Mouse (Mus musculus): ENCODE measurements around the gene Ugt1a10. TPM values are rescaled to one million over a fixed set of nuclear protein-coding genes. Genes with fewer than 3 reads are reported as not detected.

Gene Ugt1a10
- polyA plus RNA-seq, 1 experiment from 2014 or later, result not detected

- WGBS, result 47% methylated on average over 6 of the region's 6 CpGs
- H3K9me3 ChIP-seq, result peaks cover 97% of the 10 kb centered on the region
- H3K27me3 ChIP-seq (replicated peaks; ENCODE audit: low read depth, poor library complexity, severe bottlenecking), result no peaks in the 10 kb centered on the region
- H3K27ac ChIP-seq (replicated peaks), result no peak overlapping the region
- no peak for DNase-seq (ENCODE audit: low spot score)
- H3K4me1 ChIP-seq, result no peaks in the 10 kb centered on the region
- H3K36me3 ChIP-seq (replicated peaks), result no peaks in the 10 kb centered on the region
- no peak overlapping the region for H3K4me3 ChIP-seq
These were observed 191.2 kb downstream of the Ugt1a10 start for GRCm38 (mm10) chr1:88246386-88246785.

DNA sequence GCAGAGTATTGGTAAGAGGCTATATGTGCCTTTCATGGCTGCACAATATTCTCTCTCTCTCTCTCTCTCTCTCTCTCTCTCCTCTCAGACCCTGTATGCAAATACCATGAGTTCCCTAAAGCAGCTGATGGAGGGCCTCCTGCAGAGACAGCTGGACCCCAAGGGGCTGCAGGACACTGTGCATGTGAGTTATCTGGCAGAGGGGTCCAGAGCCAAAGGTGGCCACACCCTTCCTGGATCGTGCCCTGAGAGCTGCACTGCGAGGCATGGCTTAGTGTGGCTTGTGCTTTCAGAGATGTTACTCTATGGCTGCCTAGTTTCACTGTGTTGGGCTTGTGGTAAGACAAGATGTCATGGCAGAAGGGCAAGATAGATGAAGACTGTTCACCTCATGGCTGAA, 192.5 kb downstream of the Ugt1a10 start:
- Histone ChIP-seq H3K36me3 (replicated peaks) (no peaks in the 10 kb centered on the region), H3K27ac (replicated peaks) (no peak overlapping the region), H3K4me1 (no peaks in the 10 kb centered on the region), H3K27me3 (replicated peaks; ENCODE audit: low read depth, poor library complexity, severe bottlenecking) (no peaks in the 10 kb centered on the region), H3K9me3 (peaks cover 95% of the 10 kb centered on the region), H3K4me3 (no peak overlapping the region)
- 49% methylated on average over 2 of the region's 2 CpGs for WGBS
- DNase-seq (ENCODE audit: low spot score), result no peak

GRCm38 (mm10) chr1:88248658-88249057, 193.5 kb downstream of the Ugt1a10 start:
- Histone ChIP-seq H3K9me3 (peaks cover 96% of the 10 kb centered on the region), H3K27me3 (replicated peaks; ENCODE audit: low read depth, poor library complexity, severe bottlenecking) (no peaks in the 10 kb centered on the region), H3K36me3 (replicated peaks) (no peaks in the 10 kb centered on the region), H3K4me1 (no peaks in the 10 kb centered on the region), H3K4me3 (no peak overlapping the region), H3K27ac (replicated peaks) (no peak overlapping the region)
- WGBS, result 71% methylated on average over 4 of the region's 4 CpGs
- no peak for DNase-seq (ENCODE audit: low spot score)

DNA sequence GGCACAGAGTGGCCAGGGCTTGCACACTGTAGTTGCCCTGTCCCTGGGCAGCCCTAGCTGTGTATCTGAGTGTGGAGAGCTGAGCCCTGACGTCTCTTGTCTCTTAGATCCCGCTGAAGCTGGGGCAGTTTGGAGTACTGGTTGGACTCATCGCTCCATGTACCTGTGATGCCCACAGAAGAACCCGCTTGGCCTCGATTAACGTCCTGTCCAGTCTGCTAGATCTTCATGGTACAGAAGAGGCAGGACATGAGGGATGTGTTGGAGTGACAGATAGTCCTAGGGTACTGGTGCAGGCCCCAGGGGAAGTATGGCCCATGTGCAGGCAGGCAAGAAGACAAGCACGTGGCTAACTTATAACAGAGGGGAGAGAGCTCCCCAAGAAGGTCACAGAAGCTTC, 194.4 kb downstream of the Ugt1a10 start:
- Histone ChIP-seq H3K27me3 (replicated peaks; ENCODE audit: low read depth, poor library complexity, severe bottlenecking) (no peaks in the 10 kb centered on the region), H3K4me1 (no peaks in the 10 kb centered on the region), H3K9me3 (peaks cover 96% of the 10 kb centered on the region), H3K27ac (replicated peaks) (no peak overlapping the region), H3K4me3 (no peak overlapping the region), H3K36me3 (replicated peaks) (no peaks in the 10 kb centered on the region)
- no peak for DNase-seq (ENCODE audit: low spot score)
- 79% methylated on average over 7 of the region's 7 CpGs for WGBS

- H3K27me3 ChIP-seq (replicated peaks; ENCODE audit: low read depth, poor library complexity, severe bottlenecking), result no peaks in the 10 kb centered on the region
- no peaks in the 10 kb centered on the region for H3K36me3 ChIP-seq (replicated peaks)
- H3K4me1 ChIP-seq, result no peaks in the 10 kb centered on the region
- no peak overlapping the region for H3K27ac ChIP-seq (replicated peaks)
- no peak for DNase-seq (ENCODE audit: low spot score)
- H3K9me3 ChIP-seq, result peaks cover 96% of the 10 kb centered on the region
- WGBS, result 83% methylated on average over 5 of the region's 5 CpGs
- H3K4me3 ChIP-seq, result no peak overlapping the region
These were observed 194.8 kb downstream of the Ugt1a10 start for GRCm38 (mm10) chr1:88250023-88250422.

DNA sequence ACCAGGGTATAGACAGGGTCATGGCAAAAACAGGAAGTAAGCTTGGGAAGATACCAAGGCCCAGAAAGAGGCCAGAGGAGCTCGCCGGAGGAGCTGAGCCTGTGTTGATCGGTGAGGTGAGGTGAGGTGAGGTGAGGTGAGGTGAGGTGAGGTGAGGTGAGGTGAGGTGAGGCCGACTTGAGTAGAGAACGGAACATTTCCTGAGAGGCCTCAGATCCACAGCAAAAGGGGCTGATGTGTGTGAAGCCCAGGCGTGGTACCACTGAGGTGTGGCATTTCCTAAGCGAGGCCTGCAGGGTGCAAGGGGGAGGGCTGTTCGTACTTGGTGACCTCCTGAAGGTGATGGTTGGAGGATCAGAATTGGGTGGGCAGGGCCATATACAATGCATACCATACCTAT, 197.9 kb downstream of the Ugt1a10 start:
- H3K36me3 ChIP-seq (replicated peaks), result no peaks in the 10 kb centered on the region
- H3K4me1 ChIP-seq, result no peaks in the 10 kb centered on the region
- H3K27me3 ChIP-seq (replicated peaks; ENCODE audit: low read depth, poor library complexity, severe bottlenecking), result no peaks in the 10 kb centered on the region
- no peak overlapping the region for H3K4me3 ChIP-seq
- no peak for DNase-seq (ENCODE audit: low spot score)
- H3K9me3 ChIP-seq, result peaks cover 98% of the 10 kb centered on the region
- WGBS, result 73% methylated on average over 8 of the region's 8 CpGs
- H3K27ac ChIP-seq (replicated peaks), result no peak overlapping the region

DNA sequence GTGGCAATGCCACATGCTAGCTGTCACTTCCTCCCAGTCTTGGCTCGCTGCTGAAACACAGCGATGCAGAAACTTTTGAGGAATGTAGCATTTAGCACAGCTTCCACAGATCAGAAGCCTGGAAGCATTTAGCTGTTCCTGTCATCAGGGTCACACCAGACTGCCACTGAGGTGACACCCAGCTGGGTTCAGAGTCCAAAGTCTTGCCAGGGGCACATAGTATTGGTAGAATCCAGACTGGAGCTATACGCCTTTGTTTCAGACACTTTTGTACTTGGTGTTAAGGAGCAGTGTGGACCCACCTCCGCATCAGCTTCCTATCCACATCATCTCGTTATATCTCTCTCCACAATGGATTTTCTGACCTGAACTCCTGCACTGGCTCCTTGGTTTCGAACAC, 198.4 kb downstream of the Ugt1a10 start:
- no peaks in the 10 kb centered on the region for H3K27me3 ChIP-seq (replicated peaks; ENCODE audit: low read depth, poor library complexity, severe bottlenecking)
- no peak for DNase-seq (ENCODE audit: low spot score)
- H3K4me3 ChIP-seq, result no peak overlapping the region
- H3K27ac ChIP-seq (replicated peaks), result no peak overlapping the region
- no peaks in the 10 kb centered on the region for H3K36me3 ChIP-seq (replicated peaks)
- H3K9me3 ChIP-seq, result peaks cover 98% of the 10 kb centered on the region
- WGBS, result 69% methylated on average over 6 of the region's 6 CpGs
- no peaks in the 10 kb centered on the region for H3K4me1 ChIP-seq

GRCm38 (mm10) chr1:88254793-88255465, 199.7 kb downstream of the Ugt1a10 start:
- DNase-seq (ENCODE audit: low spot score), result no peak
- 87% methylated on average over 12 of the region's 12 CpGs for WGBS
- peaks cover 9% of the 10 kb centered on the region for H3K36me3 ChIP-seq (replicated peaks)
- H3K27ac ChIP-seq (replicated peaks), result no peak overlapping the region
- H3K27me3 ChIP-seq (replicated peaks; ENCODE audit: low read depth, poor library complexity, severe bottlenecking), result no peaks in the 10 kb centered on the region
- no peak overlapping the region for H3K4me3 ChIP-seq
- H3K4me1 ChIP-seq, result no peaks in the 10 kb centered on the region
- H3K9me3 ChIP-seq, result peaks cover 95% of the 10 kb centered on the region

- no peak overlapping the region for H3K27ac ChIP-seq (replicated peaks)
- H3K4me3 ChIP-seq, result no peak overlapping the region
- 57% methylated on average over 2 of the region's 2 CpGs for WGBS
- peaks cover 95% of the 10 kb centered on the region for H3K9me3 ChIP-seq
- no peaks in the 10 kb centered on the region for H3K27me3 ChIP-seq (replicated peaks; ENCODE audit: low read depth, poor library complexity, severe bottlenecking)
- H3K4me1 ChIP-seq, result no peaks in the 10 kb centered on the region
- no peak for DNase-seq (ENCODE audit: low spot score)
- H3K36me3 ChIP-seq (replicated peaks), result peaks cover 14% of the 10 kb centered on the region
These were observed 200.3 kb downstream of the Ugt1a10 start for GRCm38 (mm10) chr1:88255466-88255857.

GRCm38 (mm10) chr1:88255989-88256754, 201.0 kb downstream of the Ugt1a10 start:
- Histone ChIP-seq H3K9me3 (peaks cover 95% of the 10 kb centered on the region), H3K4me3 (no peak overlapping the region), H3K4me1 (no peaks in the 10 kb centered on the region), H3K27me3 (replicated peaks; ENCODE audit: low read depth, poor library complexity, severe bottlenecking) (no peaks in the 10 kb centered on the region), H3K27ac (replicated peaks) (no peak overlapping the region), H3K36me3 (replicated peaks) (peaks cover 21% of the 10 kb centered on the region)
- WGBS, result 79% methylated on average over 13 of the region's 13 CpGs
- DNase-seq (ENCODE audit: low spot score), result no peak

- Histone ChIP-seq H3K36me3 (replicated peaks) (peaks cover 30% of the 10 kb centered on the region), H3K4me1 (no peaks in the 10 kb centered on the region), H3K4me3 (no peak overlapping the region), H3K9me3 (peaks cover 97% of the 10 kb centered on the region), H3K27me3 (replicated peaks; ENCODE audit: low read depth, poor library complexity, severe bottlenecking) (no peaks in the 10 kb centered on the region), H3K27ac (replicated peaks) (no peak overlapping the region)
- DNase-seq (ENCODE audit: low spot score), result no peak
- WGBS, result 79% methylated on average over 10 of the region's 10 CpGs
These were observed 201.9 kb downstream of the Ugt1a10 start for GRCm38 (mm10) chr1:88256886-88257663.

GRCm38 (mm10) chr1:88257681-88258080, 202.5 kb downstream of the Ugt1a10 start:
- Histone ChIP-seq H3K4me1 (no peaks in the 10 kb centered on the region), H3K27ac (replicated peaks) (no peak overlapping the region), H3K36me3 (replicated peaks) (peaks cover 36% of the 10 kb centered on the region), H3K4me3 (no peak overlapping the region), H3K9me3 (peaks cover 95% of the 10 kb centered on the region), H3K27me3 (replicated peaks; ENCODE audit: low read depth, poor library complexity, severe bottlenecking) (no peaks in the 10 kb centered on the region)
- DNase-seq (ENCODE audit: low spot score), result no peak
- WGBS, result 81% methylated on average over 6 of the region's 6 CpGs

All from embryonic facial prominence, embryonic 10.5 days (tissue).